Mouse (Mus musculus): ENCODE data around the gene Hbq1b. TPM values are rescaled to one million over a fixed set of nuclear protein-coding genes. Genes with fewer than 3 reads are reported as not detected.

Gene Hbq1b
- polyA plus RNA-seq, 1 experiment, result 2.9 TPM

DNA sequence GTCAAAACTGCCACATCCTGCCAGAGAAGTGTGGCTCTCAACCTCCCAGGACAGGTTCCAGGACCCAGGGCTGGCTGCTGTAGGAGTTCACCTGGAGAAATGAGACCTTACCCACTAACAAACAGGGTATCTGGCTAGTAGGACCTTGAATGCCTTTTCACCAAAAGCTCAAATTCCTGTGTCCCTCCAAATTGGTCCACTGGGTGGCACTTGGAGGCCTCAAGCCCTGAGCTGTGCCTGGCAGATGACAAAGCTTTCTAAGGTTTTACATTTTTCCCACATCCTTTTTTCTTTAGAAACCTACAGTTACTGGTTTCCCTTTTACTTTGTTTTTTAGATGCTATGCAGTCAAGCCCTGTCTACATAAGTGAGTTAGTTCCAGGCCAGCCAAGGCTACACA is 39.7 kb upstream of the Hbq1b start:
- Histone ChIP-seq H3K4me1 (peaks cover 96% of the 10 kb centered on the region), H3K4me3 (replicated peaks) (no peak overlapping the region), H3K9me3 (no peaks in the 10 kb centered on the region), H3K27me3 (replicated peaks) (peaks cover 2% of the 10 kb centered on the region), H3K36me3 (replicated peaks; ENCODE audit: low read length) (peaks cover 92% of the 10 kb centered on the region)
- no peak for TF ChIP-seq FLI1 (IDR thresholded peaks at IDR 0.05; ENCODE audit: low read length)
- TF ChIP-seq GATA1 (IDR thresholded peaks at IDR 0.05; ENCODE audit: borderline replicate concordance, low read length), result no peak

DNA sequence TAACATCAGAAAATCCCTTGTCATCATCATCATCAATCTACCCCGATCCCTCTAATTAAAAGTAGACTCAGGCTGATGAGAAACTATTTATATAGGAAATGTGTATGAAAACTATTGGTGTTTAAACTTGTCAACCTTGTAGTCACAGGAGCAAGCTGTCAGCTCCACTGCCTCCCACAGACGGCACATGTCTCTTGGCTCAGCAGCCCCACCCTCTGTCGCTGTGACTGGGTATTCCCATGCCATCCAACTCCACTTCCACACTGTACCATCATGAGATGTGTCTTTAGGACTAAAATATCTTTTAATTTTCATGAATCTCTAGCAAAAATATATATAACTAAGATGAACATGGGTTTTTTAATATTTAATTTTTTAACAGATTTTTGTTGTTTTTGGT is 38.4 kb upstream of the Hbq1b start:
- H3K4me3 ChIP-seq (replicated peaks), result no peak overlapping the region
- peaks cover 94% of the 10 kb centered on the region for H3K4me1 ChIP-seq
- no peaks in the 10 kb centered on the region for H3K9me3 ChIP-seq
- TF ChIP-seq FLI1 (IDR thresholded peaks at IDR 0.05; ENCODE audit: low read length), result no peak
- peaks cover 92% of the 10 kb centered on the region for H3K36me3 ChIP-seq (replicated peaks; ENCODE audit: low read length)
- peaks cover 2% of the 10 kb centered on the region for H3K27me3 ChIP-seq (replicated peaks)

GRCm38 (mm10) chr11:32250880-32251763 is 35.6 kb upstream of the Hbq1b start:
- H3K27me3 ChIP-seq (replicated peaks), result peaks cover 14% of the 10 kb centered on the region
- peaks cover 98% of the 10 kb centered on the region for H3K36me3 ChIP-seq (replicated peaks; ENCODE audit: low read length)
- peak overlapping the region; percentile 31 for H3K4me3 ChIP-seq (replicated peaks)
- H3K4me1 ChIP-seq, result peaks cover 95% of the 10 kb centered on the region
- no peaks in the 10 kb centered on the region for H3K9me3 ChIP-seq
- TF ChIP-seq GATA1 (IDR thresholded peaks at IDR 0.05; ENCODE audit: borderline replicate concordance, low read length), result no peak
- no peak for TF ChIP-seq FLI1 (IDR thresholded peaks at IDR 0.05; ENCODE audit: low read length)

DNA sequence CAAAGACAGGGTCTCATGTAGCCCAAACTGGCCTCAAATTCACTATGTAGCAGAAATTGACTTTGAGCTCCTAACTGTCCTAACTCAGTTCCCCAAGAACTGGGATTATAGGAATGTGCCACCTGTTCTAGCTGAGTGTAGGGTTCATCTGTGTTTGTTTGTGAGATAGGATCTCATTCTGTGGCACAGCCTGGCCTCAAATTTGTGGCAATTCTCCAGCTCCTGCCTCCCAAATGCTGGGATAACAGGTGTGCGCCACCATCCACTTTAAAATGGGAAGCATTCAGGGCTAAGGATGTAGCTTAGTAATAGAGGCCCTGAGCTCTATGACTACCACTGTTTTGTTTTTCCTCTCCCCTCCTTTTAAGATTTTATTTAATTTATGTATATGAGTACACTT is 33.6 kb upstream of the Hbq1b start:
- peaks cover 23% of the 10 kb centered on the region for H3K27me3 ChIP-seq (replicated peaks)
- H3K4me3 ChIP-seq (replicated peaks), result no peak overlapping the region
- no peaks in the 10 kb centered on the region for H3K9me3 ChIP-seq
- H3K4me1 ChIP-seq, result peaks cover 83% of the 10 kb centered on the region
- no peak for TF ChIP-seq FLI1 (IDR thresholded peaks at IDR 0.05; ENCODE audit: low read length)
- TF ChIP-seq GATA1 (IDR thresholded peaks at IDR 0.05; ENCODE audit: borderline replicate concordance, low read length), result no peak
- H3K36me3 ChIP-seq (replicated peaks; ENCODE audit: low read length), result peaks cover 94% of the 10 kb centered on the region

DNA sequence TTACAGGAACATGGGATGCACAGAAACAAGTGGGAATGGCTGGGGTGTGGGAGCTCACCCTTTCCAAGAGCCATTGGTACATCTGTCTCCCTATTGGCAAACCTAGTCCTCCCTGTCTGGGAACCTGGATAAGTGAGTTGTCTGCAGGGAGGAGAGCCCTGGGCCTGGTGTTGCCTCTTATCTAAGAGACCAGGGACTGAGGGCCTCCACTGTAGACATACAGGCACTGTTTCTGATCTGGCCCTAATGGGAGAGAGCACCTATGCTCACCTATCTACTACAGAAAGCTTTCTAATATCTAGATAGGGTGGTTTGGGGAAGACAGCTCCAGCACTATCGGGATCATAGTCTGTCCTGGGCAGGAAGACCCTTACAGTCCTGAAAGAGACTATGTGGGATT is 30.6 kb upstream of the Hbq1b start:
- H3K36me3 ChIP-seq (replicated peaks; ENCODE audit: low read length), result peaks cover 91% of the 10 kb centered on the region
- no peaks in the 10 kb centered on the region for H3K9me3 ChIP-seq
- H3K4me1 ChIP-seq, result peaks cover 60% of the 10 kb centered on the region
- no peak overlapping the region for H3K4me3 ChIP-seq (replicated peaks)
- TF ChIP-seq GATA1 (IDR thresholded peaks at IDR 0.05; ENCODE audit: borderline replicate concordance, low read length), result no peak
- no peak for TF ChIP-seq FLI1 (IDR thresholded peaks at IDR 0.05; ENCODE audit: low read length)
- peaks cover 43% of the 10 kb centered on the region for H3K27me3 ChIP-seq (replicated peaks)

GRCm38 (mm10) chr11:32256566-32256965 is 30.2 kb upstream of the Hbq1b start:
- H3K9me3 ChIP-seq, result no peaks in the 10 kb centered on the region
- H3K36me3 ChIP-seq (replicated peaks; ENCODE audit: low read length), result peaks cover 90% of the 10 kb centered on the region
- H3K4me3 ChIP-seq (replicated peaks), result no peak overlapping the region

GRCm38 (mm10) chr11:32262674-32263415 is 23.9 kb upstream of the Hbq1b start:
- H3K4me1 ChIP-seq, result peaks cover 58% of the 10 kb centered on the region
- peaks cover 59% of the 10 kb centered on the region for H3K36me3 ChIP-seq (replicated peaks; ENCODE audit: low read length)
- H3K9me3 ChIP-seq, result no peaks in the 10 kb centered on the region
- peak overlapping the region; percentile 57 for H3K4me3 ChIP-seq (replicated peaks)
- no peak for TF ChIP-seq FLI1 (IDR thresholded peaks at IDR 0.05; ENCODE audit: low read length)
- TF ChIP-seq GATA1 (IDR thresholded peaks at IDR 0.05; ENCODE audit: borderline replicate concordance, low read length), result no peak
- peaks cover 45% of the 10 kb centered on the region for H3K27me3 ChIP-seq (replicated peaks)

More at GRCm38 (mm10) chr11:32256566-32256965, 30.2 kb upstream of the Hbq1b start:
- Histone ChIP-seq H3K27me3 (replicated peaks) (peaks cover 45% of the 10 kb centered on the region), H3K4me1 (peaks cover 57% of the 10 kb centered on the region)
- TF ChIP-seq GATA1 (IDR thresholded peaks at IDR 0.05; ENCODE audit: borderline replicate concordance, low read length) (no peak), FLI1 (IDR thresholded peaks at IDR 0.05; ENCODE audit: low read length) (no peak)

- Histone ChIP-seq H3K4me3 (replicated peaks) (peak overlapping the region; percentile 62), H3K9me3 (no peaks in the 10 kb centered on the region), H3K4me1 (peaks cover 71% of the 10 kb centered on the region), H3K27me3 (replicated peaks) (peaks cover 45% of the 10 kb centered on the region), H3K36me3 (replicated peaks; ENCODE audit: low read length) (peaks cover 41% of the 10 kb centered on the region)
- TF ChIP-seq GATA1 (IDR thresholded peaks at IDR 0.05; ENCODE audit: borderline replicate concordance, low read length) (peak; percentile 81; the same call in 1 of the 3 replicates), FLI1 (IDR thresholded peaks at IDR 0.05; ENCODE audit: low read length) (no peak)
Measured at GRCm38 (mm10) chr11:32265117-32265738, 21.5 kb upstream of the Hbq1b start.

GRCm38 (mm10) chr11:32266194-32266593 is 20.6 kb upstream of the Hbq1b start:
- TF ChIP-seq GATA1 (IDR thresholded peaks at IDR 0.05; ENCODE audit: borderline replicate concordance, low read length) (no peak), FLI1 (IDR thresholded peaks at IDR 0.05; ENCODE audit: low read length) (no peak)
- peaks cover 42% of the 10 kb centered on the region for H3K27me3 ChIP-seq (replicated peaks)
- peaks cover 31% of the 10 kb centered on the region for H3K36me3 ChIP-seq (replicated peaks; ENCODE audit: low read length)
- peaks cover 76% of the 10 kb centered on the region for H3K4me1 ChIP-seq
- peak overlapping the region; percentile 52 for H3K4me3 ChIP-seq (replicated peaks)
- 0 out of 2 replicates have a peak, but pooled peaks cover under 1% of the 10 kb centered on the region for H3K9me3 ChIP-seq
